Mouse (Mus musculus) C2C12 (cell line): ENCODE results near the gene Bpgm.

Source experiments
- CTCF ChIP-seq: IDR thresholded peaks from one replicate; pipeline ENCODE4 v1.5.1; 2011; ENCODE audit not compliant: control insufficient read depth, insufficient read depth, insufficient read length
- USF1 ChIP-seq: IDR thresholded peaks from one replicate; pipeline ENCODE4 v1.6.1; 2011; ENCODE audit warnings: low read depth, mild to moderate bottlenecking, control low read depth, moderate library complexity

- no peak for TF ChIP-seq CTCF
- no peak for TF ChIP-seq USF1
Observed at GRCm38 (mm10) chr6:34554291-34554997, 78.4 kb downstream of the Bpgm start.
